Mouse (Mus musculus) erythroblast, embryonic 14.5 days (primary cell): Measurements from ENCODE around the gene Gm45623.

Experiments used
- GATA1 ChIP-seq: IDR thresholded peaks from 2 replicates; pipeline ENCODE4 v1.6.1; 2012; ENCODE audit warnings: low read length, inconsistent platforms, mixed read lengths
- TAL1 ChIP-seq: IDR thresholded peaks from 3 replicates; pipeline ENCODE4 v1.6.1; 2012; ENCODE audit warnings: low read length, inconsistent platforms, mixed read lengths

GRCm38 (mm10) chr13:56729046-56729445 lies 24.6 kb downstream of the Gm45623 start:
- TF ChIP-seq GATA1 (no peak), TAL1 (no peak)
